Mouse (Mus musculus): ENCODE measurements around the gene Rdh12. TPM values are rescaled to one million over a fixed set of nuclear protein-coding genes. Genes with fewer than 3 reads are reported as not detected.

Rdh12 gene
- polyA plus RNA-seq, 1 experiment from 2014 or later, result 1.4 TPM

DNA sequence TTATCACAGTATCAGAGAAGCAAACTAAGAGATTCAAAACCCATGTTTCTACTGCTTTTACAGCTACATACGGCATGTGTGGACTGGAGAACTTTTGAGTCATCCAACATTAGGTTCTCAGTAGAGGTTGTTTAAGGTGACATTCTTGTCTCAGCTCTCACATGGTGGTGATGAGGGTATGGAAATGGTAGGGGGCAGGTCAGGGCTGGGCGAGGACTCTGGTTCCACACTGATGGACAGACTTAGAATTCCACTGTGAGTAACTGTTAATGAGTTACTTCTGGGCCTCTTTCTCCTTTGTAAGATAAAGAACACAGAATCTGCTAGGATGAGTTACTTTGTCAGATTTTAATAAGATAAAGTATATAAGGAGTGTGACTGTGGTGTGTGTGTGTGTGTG lies 51.4 kb downstream of the Rdh12 start:
- Histone ChIP-seq H3K4me1 (replicated peaks) (no peaks in the 10 kb centered on the region), H3K27ac (no peak overlapping the region), H3K9ac (no peak overlapping the region), H3K9me3 (no peaks in the 10 kb centered on the region), H3K36me3 (peaks cover 20% of the 10 kb centered on the region), H3K27me3 (replicated peaks) (no peaks in the 10 kb centered on the region), H3K4me2 (replicated peaks) (no peak overlapping the region), H3K4me3 (replicated peaks) (no peak overlapping the region)
- 84% methylated on average over 2 of the region's 2 CpGs for WGBS
- no peak for ATAC-seq

DNA sequence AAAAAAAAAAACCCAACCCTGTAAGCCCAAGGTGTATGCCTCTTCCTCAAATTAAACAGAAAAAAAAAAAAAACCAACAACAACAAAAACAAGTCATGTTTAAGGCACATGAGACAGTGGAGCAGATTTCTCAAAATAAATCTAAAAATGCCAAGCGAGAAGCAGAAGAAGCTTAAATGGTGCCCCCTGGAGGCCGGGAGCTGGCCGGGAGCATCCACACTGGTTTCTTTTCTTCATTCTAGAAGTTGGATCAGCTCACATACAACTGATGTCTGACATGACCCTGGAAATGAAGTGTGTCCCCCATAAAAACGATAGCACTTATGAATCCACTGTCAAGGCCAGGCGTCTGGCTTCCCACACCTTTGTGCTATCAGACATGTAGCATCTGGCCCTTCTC lies 52.3 kb downstream of the Rdh12 start:
- ATAC-seq, result no peak
- no peaks in the 10 kb centered on the region for H3K9me3 ChIP-seq
- no peak overlapping the region for H3K27ac ChIP-seq
- H3K4me3 ChIP-seq (replicated peaks), result no peak overlapping the region
- H3K4me1 ChIP-seq (replicated peaks), result no peaks in the 10 kb centered on the region
- H3K27me3 ChIP-seq (replicated peaks), result no peaks in the 10 kb centered on the region
- 51% methylated on average over 5 of the region's 5 CpGs for WGBS
- H3K4me2 ChIP-seq (replicated peaks), result no peak overlapping the region
- H3K9ac ChIP-seq, result no peak overlapping the region
- peaks cover 25% of the 10 kb centered on the region for H3K36me3 ChIP-seq

Other genes starting within 250 kb of the Rdh12 start
- gene Tmem229b, start 201.3 kb upstream of the Rdh12 start, polyA plus RNA-seq (2015; fragmentation: Nextera tagmentation; extraction: Ambion mirVana), result 5.0 and 5.2 TPM in 2 replicates
- gene Plekhh1, start 179.8 kb upstream of the Rdh12 start, polyA plus RNA-seq (2015; fragmentation: Nextera tagmentation; extraction: Ambion mirVana), result 6.8 and 7.3 TPM in 2 replicates
- gene Pigh, start 119.3 kb upstream of the Rdh12 start, polyA plus RNA-seq (2015; fragmentation: Nextera tagmentation; extraction: Ambion mirVana), result 25.4 and 26.0 TPM in 2 replicates
- gene Arg2, start 78.1 kb upstream of the Rdh12 start, polyA plus RNA-seq (2015; fragmentation: Nextera tagmentation; extraction: Ambion mirVana), result 0.55 and 1.1 TPM in 2 replicates
- gene Vti1b, start 36.2 kb upstream of the Rdh12 start, polyA plus RNA-seq (2015; fragmentation: Nextera tagmentation; extraction: Ambion mirVana), result 106 and 111 TPM in 2 replicates
- 34.7 and 38.9 TPM in 2 replicates for gene Rdh11, start 16.6 kb upstream of the Rdh12 start, polyA plus RNA-seq (2015; fragmentation: Nextera tagmentation; extraction: Ambion mirVana)
- 11.6 and 13.7 TPM in 2 replicates for gene Zfyve26, start 87.4 kb downstream of the Rdh12 start, polyA plus RNA-seq (2015; fragmentation: Nextera tagmentation; extraction: Ambion mirVana)
- 7.8 and 8.4 TPM in 2 replicates for gene Rad51b, start 88.4 kb downstream of the Rdh12 start, polyA plus RNA-seq (2015; fragmentation: Nextera tagmentation; extraction: Ambion mirVana)

All from intestine, embryonic 15.5 days (tissue).